Mouse (Mus musculus) gastrocnemius, postnatal 4 days (tissue): ENCODE data around the gene Fam122b. TPM values are rescaled to one million over a fixed set of nuclear protein-coding genes. Genes with fewer than 3 reads are reported as not detected.

ENCODE experiments used
- DNase-seq, 2 experiments: peaks; one replicate each; pipeline ENCODE4 v3.0.0; 2021 to 2022; ENCODE audit warnings: low spot score in 2 of 2, mixed read lengths in 2 of 2
- total RNA-seq, 2 experiments: library from RNA; stranded (reverse); gene quantifications; 2 replicates each; pipeline ENCODE4 v1.2.3; 2021

Gene Fam122b
- total RNA-seq, 2 experiments from 2014 or later: 15.6 to 24.5 TPM

- DNase-seq: no peak
These were observed 64.8 kb downstream of the Fam122b start for GRCm38 (mm10) chrX:53204690-53205311.

- no peak for DNase-seq
These were observed 68.0 kb downstream of the Fam122b start for GRCm38 (mm10) chrX:53201616-53202015.

DNA sequence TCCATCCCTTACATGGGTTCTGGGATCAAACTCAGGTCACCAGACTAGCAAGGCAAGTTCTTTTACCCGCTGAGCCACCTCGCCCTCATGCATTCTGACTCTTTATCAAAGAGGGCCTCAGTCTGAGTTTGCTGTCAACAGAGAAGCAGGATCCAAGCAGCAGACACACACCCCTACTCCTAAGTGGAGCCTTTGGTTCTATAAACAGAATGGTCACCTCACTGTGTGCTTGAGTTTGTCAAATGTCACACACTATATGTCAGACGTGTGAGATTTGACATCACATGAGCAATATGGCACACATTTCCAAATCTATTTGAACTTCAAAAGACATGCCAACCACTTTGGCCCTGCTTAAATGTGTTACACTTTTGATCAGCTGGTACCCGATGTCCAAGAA, 71.9 kb downstream of the Fam122b start:
- no peak for DNase-seq

DNA sequence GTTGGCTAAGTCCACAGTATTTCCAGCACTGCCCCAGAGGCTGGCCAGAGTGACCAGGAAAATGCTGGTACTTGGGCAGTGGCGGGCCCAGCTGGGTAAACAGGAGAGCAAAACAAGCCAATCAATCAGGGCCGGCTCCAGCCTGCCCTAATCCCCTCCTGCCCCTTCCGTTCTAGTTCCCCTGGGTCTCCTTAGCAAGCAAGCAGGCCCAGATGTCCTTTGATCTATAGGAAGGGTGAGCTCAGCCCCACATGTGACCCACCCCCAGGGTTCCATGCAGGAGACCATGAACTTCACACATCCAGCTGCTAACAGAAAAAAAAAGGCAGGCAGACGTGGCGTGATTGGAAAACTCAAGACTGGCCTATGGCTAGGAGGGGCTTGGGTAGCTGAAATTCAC, 73.2 kb downstream of the Fam122b start:
- DNase-seq: no peak

Other genes starting within 250 kb of the Fam122b start
- gene Plac1, start 29.7 kb downstream of the Fam122b start, total RNA-seq: 1 to 10 TPM; 1.1 to 1.4 TPM
- not detected for gene Fam122c, start 3.6 kb upstream of the Fam122b start, total RNA-seq
- 10 to 100 TPM; 68.7 to 86.5 TPM for gene Mospd1, start 100.7 kb upstream of the Fam122b start, total RNA-seq
- gene Etd, start 165.1 kb upstream of the Fam122b start, total RNA-seq: not detected